Mouse (Mus musculus): Measurements from ENCODE around the gene Cfap299.

GRCm38 (mm10) chr5:98733010-98733399 is 403.9 kb downstream of the Cfap299 start:
- TF ChIP-seq CTCF (conservative IDR thresholded peaks at IDR 0.05; ENCODE audit: low read length): no peak
- no peak for TF ChIP-seq POU5F1 (IDR thresholded peaks at IDR 0.05; ENCODE audit: borderline replicate concordance, low read length)
